Mouse (Mus musculus) layer of hippocampus, postnatal 25 days (tissue): Measurements from ENCODE around the gene Hcrtr1. TPM values are rescaled to one million over a fixed set of nuclear protein-coding genes. Genes with fewer than 3 reads are reported as not detected.

ENCODE experiments used
- DNase-seq, 2 experiments: peaks; one replicate each; pipeline ENCODE4 v3.0.0; 2022; ENCODE audit warnings: mixed read lengths in 2 of 2, low spot score in 1 of 2; ENCODE audit errors: extremely low spot score in 1 of 2
- total RNA-seq, 2 experiments: library from RNA; stranded (reverse); gene quantifications; 2 replicates each; pipeline ENCODE4 v1.2.3; 2021

The Hcrtr1 gene
- total RNA-seq, 2 experiments from 2014 or later: 3.2 to 4.5 TPM

- DNase-seq: peak; percentile 51 to 69
Measured at GRCm38 (mm10) chr4:130081345-130082190, 57.6 kb downstream of the Hcrtr1 start.

Other genes starting within 250 kb of the Hcrtr1 start
- gene Spocd1, start 210.1 kb downstream of the Hcrtr1 start, total RNA-seq: under 1 TPM; 0.30 to 0.35 TPM
- gene Adgrb2, start 154.5 kb downstream of the Hcrtr1 start, total RNA-seq: 100 to 1,000 TPM; 516 to 583 TPM
- 10 to 100 TPM in 1 of 2 experiments, 1 to 10 TPM in 1; 8.8 to 10.5 TPM for gene Col16a1, start 91.5 kb downstream of the Hcrtr1 start, total RNA-seq
- 10 to 100 TPM; 58.5 to 66.3 TPM for gene Pef1, start 36.8 kb downstream of the Hcrtr1 start, total RNA-seq
- 1 to 10 TPM; 7.5 to 8.7 TPM for gene Tinagl1, start 35.8 kb upstream of the Hcrtr1 start, total RNA-seq
- not detected for gene Gm853, start 83.0 kb upstream of the Hcrtr1 start, total RNA-seq
- gene Serinc2, start 139.8 kb upstream of the Hcrtr1 start, total RNA-seq: 10 to 100 TPM in 1 of 2 experiments, 1 to 10 TPM in 1; 9.2 to 12.9 TPM
- 100 to 1,000 TPM; 108 to 111 TPM for gene Fabp3, start 169.2 kb upstream of the Hcrtr1 start, total RNA-seq
- 1 to 10 TPM; 1.2 to 1.4 TPM for gene Gm10570, start 169.3 kb upstream of the Hcrtr1 start, total RNA-seq
- gene Zcchc17, start 220.6 kb upstream of the Hcrtr1 start, total RNA-seq: 10 to 100 TPM; 65.4 to 67.7 TPM
- 10 to 100 TPM; 28.8 to 31.3 TPM for gene Snrnp40, start 220.8 kb upstream of the Hcrtr1 start, total RNA-seq